Mouse (Mus musculus) neural tube, embryonic 10.5 days (tissue): Measurements from ENCODE around the gene Mrgpre.

Source experiments
- DNase-seq: peaks from one replicate; pipeline ENCODE4 v3.0.0-alpha.2; 2017; ENCODE audit warnings: low spot score; ENCODE audit errors: extremely low spot score

Mrgpre gene

DNA sequence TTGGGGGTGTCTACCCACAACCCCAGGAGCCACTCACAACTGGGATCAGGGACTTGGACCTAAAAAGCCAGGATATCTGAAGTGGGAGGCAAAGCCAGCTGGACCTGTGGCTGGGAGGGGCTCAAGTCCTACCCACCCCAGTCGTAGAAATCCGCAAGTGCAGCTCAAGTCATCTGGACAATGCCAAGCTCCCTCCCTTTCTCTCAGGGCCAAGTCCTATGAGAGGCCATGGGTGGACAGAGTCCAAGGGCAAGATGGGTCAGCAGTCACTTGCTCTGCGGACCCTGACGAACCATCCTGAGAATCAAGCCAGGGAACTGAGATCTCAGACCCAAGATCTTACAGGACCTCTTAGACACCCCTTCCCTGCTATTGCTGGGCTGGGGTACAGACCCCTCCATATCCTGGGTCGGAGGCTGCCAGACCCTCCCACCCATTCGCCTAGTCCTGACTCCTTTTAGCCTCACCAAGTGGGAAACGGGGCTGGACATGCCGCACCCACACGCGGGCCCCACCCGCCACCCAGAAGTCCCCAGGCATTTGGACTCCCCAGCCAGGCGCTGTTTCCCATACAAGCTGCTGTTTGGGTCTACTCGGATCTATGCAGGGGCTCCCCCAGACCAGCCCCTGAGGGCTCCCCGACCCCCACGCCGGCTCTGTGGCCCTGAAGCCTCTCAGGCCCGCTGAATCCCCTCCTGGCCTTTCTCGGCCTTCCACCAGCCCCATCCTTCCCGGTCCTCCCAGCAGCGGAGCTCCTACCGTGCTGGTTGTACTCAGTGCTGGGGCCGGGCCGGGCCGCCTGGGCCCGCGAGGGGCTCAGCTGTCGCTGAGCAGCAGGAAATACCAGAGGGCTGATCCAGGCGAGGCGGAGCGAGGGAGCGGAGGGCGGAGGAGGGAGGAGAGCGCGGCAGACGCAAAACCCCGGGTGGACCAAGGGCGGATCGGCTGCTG is 44.5 kb downstream of the Mrgpre start:
- DNase-seq = peak; percentile 83

- DNase-seq = no peak
These were observed 45.7 kb downstream of the Mrgpre start for GRCm38 (mm10) chr7:143738601-143739006.

- DNase-seq = no peak
These were observed 46.1 kb downstream of the Mrgpre start for GRCm38 (mm10) chr7:143738194-143738593.

GRCm38 (mm10) chr7:143733746-143734145 is 50.6 kb downstream of the Mrgpre start:
- no peak for DNase-seq

DNA sequence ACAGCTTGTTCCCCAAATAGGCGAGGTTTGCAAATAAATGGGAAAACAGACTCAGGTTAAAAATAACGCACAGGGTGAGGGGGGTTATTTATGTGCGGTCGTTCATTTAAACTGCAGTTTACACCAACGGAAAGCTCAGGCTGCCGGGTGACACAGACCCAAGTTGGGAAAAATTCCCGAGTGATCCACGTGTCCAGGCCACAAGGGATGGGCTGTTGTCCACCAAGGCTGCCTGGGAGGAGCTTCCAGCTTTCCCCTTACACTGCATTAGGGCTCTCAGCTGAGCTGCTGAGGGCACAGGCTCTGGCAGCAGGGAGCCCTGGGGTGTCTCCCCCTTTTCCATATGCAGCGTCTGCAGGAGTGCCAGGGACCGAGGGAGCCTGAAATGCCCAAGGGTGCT is 54.4 kb downstream of the Mrgpre start:
- no peak for DNase-seq
